Mouse (Mus musculus): ENCODE measurements at regions not wholly inside any gene's neighbourhood (a gene's known extent, or its start where the extent isn't known, plus 50 kb on each side); places are given as distances from the start of the nearest gene placed in this dataset.

DNA sequence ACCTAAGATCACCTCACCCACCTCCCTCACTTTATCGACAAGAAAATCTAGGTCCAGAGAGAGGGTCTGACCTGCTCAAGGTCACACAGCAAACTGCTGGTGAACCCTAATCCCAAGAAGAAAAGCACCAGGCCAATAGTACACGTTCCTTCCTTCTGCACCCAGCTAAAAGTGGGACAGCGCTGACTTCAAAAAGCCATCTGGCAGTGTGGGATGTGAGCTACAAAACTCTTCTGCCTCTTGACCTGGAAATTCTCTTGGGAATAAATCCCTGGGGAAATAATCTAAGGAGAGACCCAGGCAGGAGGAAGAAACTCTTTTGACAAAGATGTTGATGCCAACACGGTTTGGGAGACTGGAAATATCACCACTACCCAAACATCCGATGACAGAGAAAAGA is 175.4 kb downstream of the Cct6b start:
- no peak for DNase-seq (ENCODE audit: low spot score)

GRCm38 (mm10) chr11:82579841-82580415 is 184.2 kb downstream of the Cct6b start:
- no peak for DNase-seq (ENCODE audit: low spot score)

DNA sequence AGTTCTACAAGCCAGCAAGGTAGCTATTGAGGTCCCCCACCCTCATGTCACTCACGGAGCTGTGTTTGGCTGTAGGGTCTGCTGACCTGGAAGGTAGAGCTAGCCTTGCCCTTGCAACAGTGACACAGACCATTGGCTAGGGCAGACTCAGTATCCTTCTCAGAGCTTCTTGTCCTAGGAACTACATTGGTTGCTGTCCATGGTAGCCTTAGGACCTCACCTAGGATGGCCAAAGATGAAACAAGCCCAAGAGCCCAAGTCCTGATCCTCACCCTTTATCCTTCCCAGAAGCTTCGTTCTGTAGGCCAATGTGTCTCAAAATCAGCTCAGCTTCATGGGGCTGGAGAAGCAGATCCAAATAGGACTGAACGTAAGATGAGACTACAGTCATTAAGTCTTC is 187.3 kb downstream of the Tmem132e start:
- no peak for DNase-seq (ENCODE audit: low spot score)

GRCm38 (mm10) chr11:82573126-82573525 is 184.4 kb downstream of the Tmem132e start:
- DNase-seq (ENCODE audit: low spot score), result no peak

GRCm38 (mm10) chr11:82571525-82571924 is 182.8 kb downstream of the Tmem132e start:
- no peak for DNase-seq (ENCODE audit: low spot score)

- DNase-seq (ENCODE audit: low spot score), result no peak
These were observed 181.1 kb downstream of the Tmem132e start for GRCm38 (mm10) chr11:82569819-82570218.

GRCm38 (mm10) chr11:82568219-82568676 is 179.5 kb downstream of the Tmem132e start:
- no peak for DNase-seq (ENCODE audit: low spot score)

- DNase-seq (ENCODE audit: low spot score), result no peak
These were observed 178.4 kb downstream of the Tmem132e start for GRCm38 (mm10) chr11:82567014-82567685.

GRCm38 (mm10) chr11:82566092-82566491 is 177.4 kb downstream of the Tmem132e start:
- DNase-seq (ENCODE audit: low spot score), result no peak

DNA sequence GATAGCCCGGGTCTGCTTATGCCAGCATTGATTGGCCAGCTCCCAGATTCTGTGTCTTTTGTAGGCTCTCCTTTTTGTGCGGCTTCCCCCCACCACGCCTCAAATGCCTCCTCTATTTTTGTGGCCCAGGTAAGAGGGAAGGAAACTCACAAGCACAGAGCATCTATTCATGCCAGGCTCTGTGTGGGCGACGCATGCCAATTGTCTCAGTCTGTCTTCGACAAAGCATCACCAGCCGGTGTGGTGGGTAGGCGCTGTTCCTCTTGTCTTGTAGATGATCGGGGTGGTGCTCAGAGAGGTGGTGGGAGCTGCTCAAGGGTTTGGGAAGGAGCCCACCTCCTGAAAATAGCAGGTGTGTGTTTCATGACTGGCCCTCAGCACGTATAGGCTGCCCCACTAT is 175.5 kb downstream of the Tmem132e start:
- no peak for DNase-seq (ENCODE audit: low spot score)

GRCm38 (mm10) chr11:82542028-82542427 is 153.3 kb downstream of the Tmem132e start:
- DNase-seq (ENCODE audit: low spot score), result no peak

DNA sequence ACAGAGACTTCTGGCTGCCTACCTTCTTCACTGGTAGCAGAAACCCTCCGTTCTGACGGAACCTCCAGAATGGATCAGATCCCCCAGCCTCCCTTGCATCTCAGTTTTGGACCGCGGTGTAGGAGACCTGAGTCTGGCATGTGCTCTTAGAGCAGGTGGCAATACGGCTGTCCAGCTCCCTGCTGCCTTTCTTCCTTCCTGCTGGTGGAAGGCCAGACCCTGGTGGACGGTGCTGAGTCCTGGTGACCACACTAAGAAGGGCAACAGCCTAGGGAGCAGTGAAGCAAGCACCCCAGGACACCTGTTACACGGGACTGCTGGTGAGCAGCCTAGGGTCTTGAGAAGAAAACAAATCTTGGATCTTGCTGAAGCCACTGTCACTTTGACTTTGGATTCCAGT is 152.7 kb downstream of the Tmem132e start:
- no peak for DNase-seq (ENCODE audit: low spot score)

GRCm38 (mm10) chr11:82537931-82538330 is 149.2 kb downstream of the Tmem132e start:
- DNase-seq (ENCODE audit: low spot score), result no peak

DNA sequence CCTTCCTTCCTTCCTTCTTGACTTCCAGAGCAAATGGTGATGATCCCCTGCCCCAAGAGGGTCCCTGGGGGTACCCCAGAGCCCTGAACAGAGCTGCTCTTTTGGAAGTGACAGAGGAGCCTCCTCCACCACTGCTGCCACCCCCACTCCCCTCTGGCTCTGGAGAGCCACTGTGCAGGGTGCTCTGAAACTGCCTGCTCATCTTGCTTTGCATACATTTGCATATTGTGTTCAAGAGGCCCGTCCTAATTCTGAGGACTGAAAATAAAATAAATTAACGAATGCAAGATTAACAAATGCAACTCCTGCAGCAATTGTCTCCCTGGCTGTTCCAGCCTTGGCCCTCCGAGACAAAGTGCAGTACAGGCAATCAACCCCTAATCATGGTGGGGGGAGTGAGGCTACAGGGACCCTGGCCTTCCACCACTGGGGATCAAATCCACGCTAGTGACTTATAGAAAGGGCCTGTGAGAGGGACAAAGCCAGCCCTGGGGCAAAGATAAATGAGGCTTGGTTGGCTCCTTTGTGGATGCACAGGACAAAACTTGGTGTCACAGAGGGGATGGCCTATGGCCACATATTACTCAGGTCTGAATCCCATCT is 134.6 kb downstream of the Tmem132e start:
- no peak for DNase-seq (ENCODE audit: low spot score)

- no peak for DNase-seq (ENCODE audit: low spot score)
These were observed 132.7 kb downstream of the Tmem132e start for GRCm38 (mm10) chr11:82521383-82521782.

DNA sequence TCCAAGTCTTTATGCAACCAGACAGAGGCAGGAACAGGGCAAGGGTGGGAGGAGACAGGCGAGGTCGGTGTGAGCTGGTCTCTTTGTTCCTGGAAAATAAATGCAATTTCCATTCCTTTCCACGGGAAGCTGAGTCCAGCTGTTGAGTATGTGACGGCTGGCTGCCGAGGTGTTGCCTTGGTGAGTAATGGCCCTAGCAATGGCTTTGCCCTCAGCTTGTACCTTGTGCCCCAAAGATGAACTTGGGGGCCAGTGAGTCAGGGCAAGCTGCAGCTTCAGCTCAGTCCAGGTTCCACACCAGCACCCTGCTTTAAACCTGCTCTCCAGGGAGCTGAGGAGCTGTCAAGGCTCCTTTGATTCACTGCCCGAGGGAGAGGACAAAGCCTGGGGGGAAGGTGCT is 130.0 kb downstream of the Tmem132e start:
- DNase-seq (ENCODE audit: low spot score), result no peak

DNA sequence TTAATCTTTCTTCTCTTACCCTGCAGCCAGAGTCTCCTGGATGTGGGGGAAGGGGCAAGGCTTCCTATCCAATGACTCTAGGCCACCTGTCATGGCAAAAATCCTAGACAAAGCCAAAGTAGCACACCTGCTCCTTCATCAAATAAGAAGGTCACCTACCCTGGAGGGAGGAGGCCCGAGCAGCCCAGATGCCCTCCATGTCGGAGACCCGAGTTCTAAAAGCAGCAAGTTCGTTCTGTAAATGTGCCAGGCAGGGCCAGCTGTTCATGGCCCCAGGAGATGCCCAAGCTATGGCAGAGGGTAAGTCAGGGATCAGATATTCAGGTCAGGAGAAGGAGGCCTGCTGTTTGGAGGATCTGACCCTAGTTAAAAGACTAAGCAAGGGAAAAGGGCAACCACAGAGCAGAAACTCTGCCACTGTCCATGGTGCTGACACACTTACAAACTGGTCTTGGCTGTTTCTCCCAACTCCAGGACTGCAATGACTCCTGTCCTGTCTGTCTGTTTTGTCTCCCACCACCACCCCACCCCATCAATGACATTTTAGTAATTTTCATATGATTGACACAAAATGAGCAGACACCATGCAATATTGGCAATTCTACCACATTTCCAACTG is 125.9 kb downstream of the Tmem132e start:
- peak; percentile 3 for DNase-seq (ENCODE audit: low spot score)

GRCm38 (mm10) chr11:82508564-82508963 is 119.9 kb downstream of the Tmem132e start:
- DNase-seq (ENCODE audit: low spot score), result no peak
